Mouse (Mus musculus): ENCODE measurements around the gene Fam189b. TPM values are rescaled to one million over a fixed set of nuclear protein-coding genes. Genes with fewer than 3 reads are reported as not detected.
"Not testable (repeated sequence)": the region's sequence is repeated elsewhere in the genome, so short reads cannot be mapped to it uniquely, and the experiment has no call there.

Fam189b gene
- total RNA-seq (2021) = 10 to 100 TPM; 51.4 to 56.2 TPM

DNA sequence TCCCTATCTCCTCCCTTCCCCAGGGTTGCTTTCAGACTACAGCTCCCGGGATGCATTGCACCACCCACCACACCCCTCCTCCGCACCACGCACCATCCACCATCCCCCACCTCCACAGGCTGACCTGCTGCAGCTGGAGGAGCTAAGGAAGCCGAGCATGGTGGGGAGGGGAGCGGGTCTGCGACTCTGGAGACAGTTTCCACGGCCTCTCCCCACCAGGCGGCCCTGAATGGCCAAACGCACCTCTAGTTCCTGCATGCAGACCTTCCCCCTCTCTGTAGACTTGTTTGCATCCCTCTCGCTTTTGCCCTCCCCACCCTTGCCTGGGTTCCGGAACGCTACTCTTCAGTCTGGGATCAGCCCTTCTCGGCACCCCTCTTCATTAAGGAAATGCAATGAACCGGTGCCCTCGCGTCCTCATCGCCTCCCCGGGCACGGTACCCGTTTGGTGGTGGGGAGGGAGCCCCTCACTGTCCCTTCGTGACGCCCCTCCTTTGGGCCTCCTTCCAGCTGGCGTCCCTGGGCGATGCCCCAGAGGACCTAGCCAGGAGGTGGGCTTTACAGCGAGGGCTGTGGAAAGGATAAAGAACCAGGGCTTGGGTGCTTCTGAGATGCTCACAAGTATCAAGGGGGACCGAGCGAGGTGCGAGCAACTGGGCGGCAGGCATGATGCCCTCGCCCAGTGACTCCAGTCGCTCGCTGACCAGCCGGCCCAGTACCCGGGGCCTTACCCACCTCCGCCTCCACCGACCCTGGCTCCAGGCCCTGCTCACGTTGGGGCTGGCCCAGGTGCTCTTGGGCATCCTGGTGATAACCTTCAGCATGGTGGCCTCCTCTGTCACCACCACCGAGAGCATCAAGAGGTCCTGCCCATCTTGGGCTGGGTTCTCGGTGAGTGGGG lies at the start of gene Fam189b:
Gene Fam189b, plus strand, starts transcription at position 86 of the 901 bp plus-strand sequence.
- intact Hi-C loops (cut with DNase I) = no loop called here

DNA sequence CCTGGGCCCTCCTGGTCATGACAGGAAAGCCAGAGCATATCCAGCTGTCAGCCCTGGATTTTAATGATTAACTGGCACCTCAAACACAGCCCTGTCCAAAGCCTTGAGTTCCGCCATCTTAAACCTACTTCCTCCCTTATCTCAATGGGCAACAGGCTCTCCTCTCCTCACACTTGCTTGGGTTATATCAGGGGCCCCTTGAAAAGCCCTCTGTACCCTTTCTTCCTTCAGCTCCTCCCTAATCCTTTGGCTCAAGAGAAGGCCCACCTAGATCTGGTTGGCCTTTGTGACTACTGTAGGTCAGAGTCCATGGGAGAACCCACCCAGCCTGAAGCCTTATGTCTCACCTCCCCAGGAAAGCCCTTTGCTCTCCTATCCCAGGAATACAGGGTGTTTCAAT lies 49.2 kb upstream of the Fam189b start:
- DNase-seq = no peak
- intact Hi-C loops (cut with DNase I) = no loop called here

More for the DNA sequence above, at the start of gene Fam189b:
- peak; percentile 90 for DNase-seq

DNA sequence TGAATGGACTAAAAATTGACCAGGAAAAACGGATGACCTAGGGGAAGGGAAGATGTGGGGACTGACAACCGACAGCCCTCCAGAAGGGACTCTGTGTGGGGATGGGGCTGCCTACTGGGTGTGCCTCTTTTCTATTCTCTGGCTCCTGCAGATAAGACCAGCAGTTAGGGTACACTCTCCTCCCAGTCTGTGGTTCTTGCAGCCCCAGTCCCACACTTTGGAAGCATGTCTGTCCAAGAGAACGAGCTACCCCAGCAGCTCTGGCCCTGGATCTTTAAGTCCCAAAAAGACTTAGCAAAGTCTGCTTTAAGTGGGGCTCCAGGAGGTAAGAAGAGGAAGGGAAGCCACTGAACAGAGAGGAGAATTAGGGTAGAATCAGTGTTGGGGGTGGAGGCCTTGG lies 47.0 kb upstream of the Fam189b start, which contains the start of gene Pklr:
Gene Pklr, plus strand, starts transcription at position 185 of the 400 bp plus-strand sequence.
- DNase-seq = no peak

DNA sequence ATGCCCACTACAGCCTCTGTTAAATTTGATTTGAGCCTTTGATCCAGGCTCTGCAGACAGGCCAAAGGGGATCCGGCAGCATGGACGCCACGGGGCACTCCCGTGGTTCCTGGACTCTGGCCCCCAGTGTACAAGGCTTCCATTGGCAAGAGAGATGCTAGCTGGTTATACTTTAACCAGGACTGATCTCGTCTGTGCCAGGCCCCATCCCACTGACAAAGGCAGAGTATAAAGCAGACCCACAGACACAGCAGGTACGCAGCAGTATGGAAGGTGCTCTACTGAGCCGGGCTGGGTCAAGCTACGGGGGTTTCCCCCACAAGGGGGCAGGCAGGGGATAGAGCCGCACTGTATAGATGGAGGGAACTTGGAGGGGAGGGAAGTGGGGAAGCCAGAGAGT lies 46.6 kb upstream of the Fam189b start:
- no peak for DNase-seq
- intact Hi-C loops (cut with DNase I) = no loop called here

More for the DNA sequence above, 47.0 kb upstream of the Fam189b start, which contains the start of gene Pklr:
- intact Hi-C loops (cut with DNase I) = no loop called here

DNA sequence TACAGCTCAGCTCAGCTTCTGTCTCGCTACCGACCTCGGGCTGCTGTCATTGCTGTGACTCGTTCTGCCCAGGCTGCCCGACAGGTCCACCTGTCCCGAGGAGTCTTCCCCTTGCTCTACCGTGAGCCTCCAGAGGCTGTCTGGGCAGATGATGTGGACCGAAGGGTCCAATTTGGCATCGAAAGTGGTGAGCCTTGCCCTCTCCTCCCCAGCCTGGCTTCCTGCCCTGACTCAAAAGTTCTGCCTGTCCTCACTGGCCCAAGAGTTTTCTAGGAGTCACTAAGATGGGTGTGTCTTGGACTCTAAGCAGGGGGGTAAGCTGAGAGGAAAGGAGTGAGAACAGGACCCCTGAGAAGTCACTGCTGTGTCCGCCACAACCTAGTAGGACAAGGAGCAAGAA lies 38.1 kb upstream of the Fam189b start:
- intact Hi-C loops (cut with DNase I) = no loop called here
- DNase-seq = no peak

DNA sequence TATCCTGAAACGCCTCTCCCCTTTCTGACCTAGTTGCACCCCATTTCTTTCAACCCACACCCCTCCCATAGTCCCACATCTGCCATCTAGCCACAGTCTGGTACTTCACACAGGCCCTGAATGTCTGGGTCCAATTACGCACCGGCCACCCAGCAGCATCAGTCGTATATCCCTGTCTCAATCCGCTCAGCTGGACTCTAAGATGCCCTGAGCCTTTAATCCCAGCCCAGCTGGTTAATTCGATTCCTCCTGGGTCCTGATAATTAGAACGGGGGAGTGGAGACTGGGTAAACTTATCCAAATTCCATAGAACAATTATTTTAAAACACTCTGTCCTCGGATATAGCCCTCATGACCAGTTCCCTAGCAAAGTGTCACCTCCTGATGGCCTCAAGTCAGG lies 37.4 kb upstream of the Fam189b start:
- intact Hi-C loops (cut with DNase I) = no loop called here
- no peak for DNase-seq

DNA sequence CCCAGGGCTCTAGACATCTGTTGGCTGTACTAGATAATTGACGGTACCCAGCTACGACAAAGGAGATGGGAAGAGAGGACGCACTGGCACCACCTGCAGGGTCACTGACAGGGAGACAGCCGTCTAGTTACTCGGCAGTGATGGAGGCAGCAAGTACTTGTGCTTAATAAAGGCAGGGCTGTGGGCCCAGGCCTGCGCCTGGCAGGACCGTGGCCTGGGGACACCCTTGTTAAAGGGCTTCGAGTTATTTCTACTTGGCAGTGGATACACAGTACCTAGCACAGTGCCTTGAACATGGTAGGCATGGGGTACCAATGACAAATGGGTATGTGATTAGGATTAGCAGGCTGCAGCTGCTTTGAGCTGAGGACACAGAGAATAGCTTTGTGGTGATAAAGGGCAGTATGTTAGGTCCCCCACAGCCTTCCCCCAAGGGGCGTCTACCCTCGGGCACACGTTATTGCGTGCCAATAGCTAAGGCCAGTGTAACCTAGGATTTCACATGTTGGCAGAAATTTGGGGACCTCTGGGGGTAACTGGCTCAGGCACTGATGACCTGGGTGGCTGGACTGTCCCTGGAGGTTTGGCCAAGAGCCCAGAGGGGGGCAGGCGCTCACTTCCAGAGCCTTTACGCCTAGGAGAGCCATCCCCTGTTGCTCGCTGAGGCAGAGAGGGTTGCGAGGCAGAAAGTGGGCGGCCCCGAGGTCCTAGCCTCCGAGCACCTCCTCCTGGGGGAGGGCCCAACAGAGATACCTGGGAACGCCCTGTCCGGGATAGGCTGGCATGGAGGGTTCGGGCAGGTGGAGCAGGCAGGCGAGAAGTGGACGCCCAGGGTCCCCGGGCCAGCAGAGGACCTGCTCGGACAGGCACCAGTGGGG lies 35.6 kb upstream of the Fam189b start:
- intact Hi-C loops (cut with DNase I) = no loop called here
- no peak for DNase-seq

DNA sequence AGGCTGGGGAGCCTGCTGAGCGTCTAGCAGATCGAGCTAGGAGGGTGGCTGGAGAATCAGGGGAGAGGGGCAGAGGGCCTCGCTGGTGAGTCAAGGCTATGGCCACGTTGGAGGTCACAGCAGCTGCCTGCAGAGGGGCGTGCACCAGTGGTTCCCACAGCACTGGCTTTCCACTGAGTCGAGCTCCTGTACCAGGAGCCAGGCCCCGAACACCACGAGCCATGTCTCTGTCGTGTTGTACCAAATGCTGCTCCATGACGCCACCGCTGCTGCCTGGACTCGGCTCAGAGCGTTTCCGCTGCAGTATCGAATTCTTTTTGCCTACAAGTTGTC lies 35.0 kb upstream of the Fam189b start:
- no peak for DNase-seq
- intact Hi-C loops (cut with DNase I) = no loop called here

DNA sequence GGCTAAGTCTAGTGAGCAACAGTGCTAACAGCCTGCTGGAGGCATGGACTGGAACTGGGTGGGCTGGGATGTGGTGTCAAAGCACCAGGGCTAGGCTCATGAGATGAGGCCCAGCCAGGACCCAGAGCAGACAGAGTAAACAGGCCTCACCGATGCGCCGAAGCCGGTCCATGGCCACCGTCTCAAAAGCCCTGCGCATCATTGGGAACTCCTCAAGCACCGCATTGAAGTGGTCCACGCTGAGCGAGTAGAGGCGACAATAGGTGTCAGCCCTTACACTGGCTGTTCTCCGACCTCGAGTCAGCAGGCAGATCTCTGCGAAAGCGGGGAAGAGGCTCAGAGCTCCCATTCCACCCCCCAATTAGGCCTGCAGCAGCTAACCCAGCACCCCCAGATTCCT lies 34.4 kb upstream of the Fam189b start:
- no peak for DNase-seq
- intact Hi-C loops (cut with DNase I) = no loop called here

DNA sequence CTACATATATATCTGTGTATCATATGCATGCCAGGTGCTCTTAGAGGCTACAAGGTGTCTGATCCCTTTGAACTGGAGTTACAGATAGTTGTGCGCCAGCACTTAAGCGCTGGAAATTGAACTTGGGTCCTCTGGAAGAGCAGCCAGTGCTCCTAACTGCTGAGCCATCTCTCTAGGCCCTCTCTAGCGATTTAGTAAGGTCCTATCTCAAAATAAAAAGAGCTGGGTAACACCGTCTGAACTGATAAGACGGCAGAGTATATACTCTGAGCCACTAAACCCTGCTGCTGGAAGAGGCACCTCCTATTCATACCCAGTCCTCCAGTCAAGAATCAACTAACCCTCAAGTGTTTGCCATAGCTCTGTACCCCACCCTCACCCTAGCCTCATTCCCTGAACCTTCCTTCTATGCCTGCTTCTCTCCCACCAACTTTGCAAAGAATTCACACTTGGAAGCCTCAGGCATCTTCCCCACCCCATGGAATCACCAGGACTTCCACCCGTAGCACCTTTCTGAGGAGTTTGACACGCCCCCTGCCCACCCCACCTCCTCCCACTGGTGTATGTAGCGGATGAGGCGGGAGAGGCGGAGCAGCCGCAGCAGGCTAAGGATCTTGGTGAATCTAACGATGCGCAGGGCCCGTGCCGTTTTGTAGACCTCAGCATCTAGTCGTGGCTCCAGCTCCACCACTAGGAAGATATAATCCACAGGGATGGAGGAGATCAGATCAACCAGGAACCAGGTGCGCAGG lies 30.7 kb upstream of the Fam189b start:
- intact Hi-C loops (cut with DNase I) = no loop called here
- DNase-seq = no peak

DNA sequence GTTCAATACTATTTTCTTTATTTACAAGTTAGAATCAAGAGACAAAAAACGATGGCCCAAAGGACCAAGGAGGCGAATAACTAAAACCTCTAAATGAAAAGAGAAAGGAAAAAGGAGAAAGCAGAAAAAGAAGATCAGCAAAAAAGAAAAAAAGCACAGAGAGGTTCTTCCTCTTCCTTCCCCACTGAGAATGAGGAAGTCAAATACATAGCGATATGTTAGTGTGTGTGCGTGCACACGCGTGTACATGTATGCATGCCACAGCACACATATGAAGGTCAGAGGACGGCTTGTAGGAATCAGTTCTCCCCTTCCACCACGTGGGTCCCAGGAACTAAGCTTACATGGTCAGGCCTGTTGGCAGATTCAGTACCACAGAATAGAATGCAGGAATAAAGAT lies 26.0 kb upstream of the Fam189b start:
- intact Hi-C loops (cut with DNase I) = loop anchor here (5.0 kb wide), 1 partner anchor 65 kb away; the partner anchor contains the start of gene Rusc1
- DNase-seq = no peak

DNA sequence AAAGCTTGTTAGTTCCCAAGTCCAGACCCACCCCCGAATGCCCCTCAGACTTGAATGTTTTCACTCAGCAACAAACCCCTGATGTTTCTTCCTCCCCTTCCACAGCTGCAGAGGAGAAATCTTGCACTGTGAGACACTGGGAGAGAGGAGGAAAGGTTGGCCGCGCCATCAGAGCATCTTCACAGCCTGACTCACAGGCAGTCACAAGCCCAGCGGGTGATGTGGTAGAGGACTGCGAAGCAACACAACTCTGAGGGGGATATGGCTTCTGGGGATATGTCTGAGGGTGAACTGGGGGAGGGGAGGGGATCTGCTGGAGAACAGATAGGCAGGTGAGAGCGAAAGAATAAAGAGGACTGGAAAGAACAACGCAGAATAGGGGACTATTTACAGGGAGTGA lies 24.3 kb upstream of the Fam189b start:
- no peak for DNase-seq
- intact Hi-C loops (cut with DNase I) = loop anchor here (5.0 kb wide), 1 partner anchor 66 kb away; the partner anchor contains the start of gene Rusc1

DNA sequence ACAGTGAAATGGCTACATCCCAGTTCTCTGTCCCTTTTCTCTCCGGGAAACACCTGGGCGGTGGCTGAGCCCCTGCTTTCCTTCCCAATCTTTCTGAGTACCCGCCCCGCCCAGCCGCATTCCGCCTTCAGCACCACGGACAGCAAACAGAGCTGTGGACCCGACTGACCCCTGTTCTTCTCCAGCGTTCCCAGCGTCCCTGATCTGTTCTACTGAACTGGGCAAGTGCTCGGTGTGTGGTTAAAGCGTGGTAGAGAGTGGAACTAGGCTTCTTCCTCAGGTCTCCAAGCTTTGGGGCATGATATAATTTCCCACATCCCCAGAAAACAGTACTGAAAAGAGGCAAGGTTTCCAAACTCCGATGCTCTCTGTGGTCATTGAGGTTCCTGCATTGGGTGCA lies 23.7 kb upstream of the Fam189b start:
- no peak for DNase-seq
- intact Hi-C loops (cut with DNase I) = loop anchor here (5.0 kb wide), 1 partner anchor 67 kb away; the partner anchor contains the start of gene Rusc1

DNA sequence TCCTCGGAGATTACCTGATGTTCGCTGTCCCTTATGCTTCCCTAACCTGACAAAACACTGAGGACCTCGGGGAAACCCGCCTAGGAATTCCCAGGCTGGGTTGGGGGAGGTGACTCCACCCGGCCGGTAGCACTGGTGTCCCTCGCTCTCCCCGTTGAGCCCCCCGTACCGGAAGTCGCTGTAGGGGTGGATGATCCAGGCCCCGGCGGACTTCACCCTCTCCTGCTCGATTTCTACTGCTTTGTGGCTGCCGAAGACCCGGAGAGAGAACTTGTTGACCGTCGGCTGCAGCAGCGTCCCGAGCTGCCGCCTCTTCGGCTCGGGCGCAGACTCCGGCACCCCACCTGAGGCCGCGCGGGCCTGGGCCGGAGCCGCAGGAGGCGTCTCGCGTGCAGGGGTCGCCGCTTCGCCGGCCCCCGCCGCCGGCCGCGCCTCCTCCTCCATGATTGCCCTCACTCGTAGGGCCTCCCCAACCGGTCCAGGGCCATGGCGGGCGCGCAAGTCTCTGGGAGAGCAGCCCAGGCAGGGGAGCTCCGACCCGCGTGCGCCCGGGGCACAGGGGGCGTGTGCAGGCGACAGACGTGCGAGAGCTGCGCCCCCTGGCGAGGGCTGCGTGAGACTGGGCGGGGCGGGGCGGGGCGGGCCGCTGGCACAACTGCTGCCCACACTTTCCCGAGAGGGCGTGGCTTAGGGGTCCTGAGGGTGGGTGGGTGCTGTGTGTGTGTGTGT lies 23.2 kb upstream of the Fam189b start, which contains the start of gene Hcn3:
Gene Hcn3, minus strand, starts transcription at position 581 of the 729 bp plus-strand sequence.
- peak; percentile 86 for DNase-seq
- intact Hi-C loops (cut with DNase I) = loop anchor here (5.0 kb wide), 1 partner anchor 67 kb away; the partner anchor contains the start of gene Rusc1

DNA sequence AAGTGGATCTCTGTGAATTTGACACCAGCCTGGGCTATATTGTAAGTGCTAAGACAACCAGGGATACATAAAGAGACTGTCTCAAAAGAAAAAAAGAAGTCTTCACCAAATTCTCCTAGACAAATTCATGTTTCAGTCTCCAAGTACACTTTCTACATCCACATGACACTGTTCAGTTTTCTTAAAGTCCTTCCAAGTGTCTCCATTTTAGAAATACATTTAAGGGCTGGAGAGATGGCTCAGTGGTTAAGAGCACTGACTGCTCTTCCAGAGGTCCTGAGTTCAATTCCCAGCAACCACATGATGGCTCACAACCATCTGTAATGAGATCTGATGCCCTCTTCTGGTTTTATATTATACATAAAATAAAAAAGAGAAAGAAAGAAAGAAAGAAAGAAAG lies 21.7 kb upstream of the Fam189b start:
- DNase-seq; intact Hi-C loops (cut with DNase I): not testable (repeated sequence)

DNA sequence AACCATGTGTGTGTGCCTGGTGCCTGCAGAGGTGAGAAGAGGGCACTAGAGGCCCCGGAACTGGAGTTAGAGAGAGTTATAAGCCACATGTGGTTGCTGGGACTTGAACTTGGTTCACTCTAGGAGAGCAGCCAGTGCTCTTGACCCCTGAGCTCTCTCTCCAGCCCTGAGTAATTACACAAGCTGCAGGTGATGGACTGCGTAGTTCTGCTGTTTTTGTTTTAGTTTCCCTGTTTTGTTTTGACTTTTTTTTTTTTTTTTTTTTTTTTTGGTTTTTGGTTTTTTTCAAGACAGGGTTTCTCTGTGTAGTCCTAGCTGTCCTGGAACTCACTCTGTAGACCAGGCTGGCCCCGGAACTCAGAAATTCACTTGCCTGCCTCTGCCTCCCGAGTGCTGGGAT lies 21.2 kb upstream of the Fam189b start:
- no peak for DNase-seq
- intact Hi-C loops (cut with DNase I) = no loop called here

DNA sequence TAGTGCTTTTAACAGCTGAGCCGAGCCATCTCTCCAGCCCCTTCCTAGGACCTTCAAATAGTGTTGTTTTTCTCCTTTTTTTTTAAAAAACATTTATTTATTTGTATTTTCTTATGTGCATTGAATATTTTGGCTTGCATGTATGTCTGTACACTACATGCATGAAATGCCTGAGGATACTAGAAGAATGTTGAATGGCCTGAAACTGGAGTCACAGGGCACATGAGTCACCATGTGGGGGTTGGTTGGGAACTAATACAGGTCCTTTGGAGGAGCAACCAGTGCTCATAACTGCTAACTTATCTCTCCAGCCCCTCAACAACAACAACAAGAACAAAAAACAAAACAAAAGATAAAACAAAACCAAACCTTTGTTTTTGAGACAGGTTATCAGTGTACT lies 19.8 kb upstream of the Fam189b start:
- DNase-seq = no peak
- intact Hi-C loops (cut with DNase I) = no loop called here

DNA sequence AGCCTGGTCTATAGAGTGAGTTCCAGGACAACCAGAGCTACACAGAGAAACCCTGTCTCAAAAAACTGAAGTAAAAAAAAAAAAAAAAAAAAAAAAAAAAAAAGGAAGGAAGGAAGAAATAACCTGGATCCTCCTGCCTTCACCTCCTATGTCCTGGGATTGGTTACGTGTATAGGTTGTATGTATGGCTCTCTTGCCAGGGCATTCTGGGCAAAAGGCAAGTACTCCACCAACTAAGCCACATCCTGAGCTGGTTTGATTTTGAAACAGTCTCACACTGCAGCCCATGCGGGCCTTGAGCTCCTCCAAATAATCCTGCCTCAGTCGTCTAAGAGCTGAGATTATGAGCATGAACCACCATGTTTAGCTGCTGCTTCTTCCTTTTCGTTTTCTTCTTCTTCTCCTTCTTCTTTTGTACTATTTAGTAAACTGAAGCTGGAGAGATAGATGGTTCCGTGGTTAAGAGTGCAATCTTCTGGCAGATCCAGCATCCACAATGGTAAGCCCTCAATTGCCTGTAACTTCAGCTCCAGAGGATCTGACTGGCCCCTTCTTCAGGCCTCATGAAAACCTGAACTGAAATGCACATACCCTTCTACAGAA lies 19.2 kb upstream of the Fam189b start:
- DNase-seq = no peak
- intact Hi-C loops (cut with DNase I) = no loop called here

DNA sequence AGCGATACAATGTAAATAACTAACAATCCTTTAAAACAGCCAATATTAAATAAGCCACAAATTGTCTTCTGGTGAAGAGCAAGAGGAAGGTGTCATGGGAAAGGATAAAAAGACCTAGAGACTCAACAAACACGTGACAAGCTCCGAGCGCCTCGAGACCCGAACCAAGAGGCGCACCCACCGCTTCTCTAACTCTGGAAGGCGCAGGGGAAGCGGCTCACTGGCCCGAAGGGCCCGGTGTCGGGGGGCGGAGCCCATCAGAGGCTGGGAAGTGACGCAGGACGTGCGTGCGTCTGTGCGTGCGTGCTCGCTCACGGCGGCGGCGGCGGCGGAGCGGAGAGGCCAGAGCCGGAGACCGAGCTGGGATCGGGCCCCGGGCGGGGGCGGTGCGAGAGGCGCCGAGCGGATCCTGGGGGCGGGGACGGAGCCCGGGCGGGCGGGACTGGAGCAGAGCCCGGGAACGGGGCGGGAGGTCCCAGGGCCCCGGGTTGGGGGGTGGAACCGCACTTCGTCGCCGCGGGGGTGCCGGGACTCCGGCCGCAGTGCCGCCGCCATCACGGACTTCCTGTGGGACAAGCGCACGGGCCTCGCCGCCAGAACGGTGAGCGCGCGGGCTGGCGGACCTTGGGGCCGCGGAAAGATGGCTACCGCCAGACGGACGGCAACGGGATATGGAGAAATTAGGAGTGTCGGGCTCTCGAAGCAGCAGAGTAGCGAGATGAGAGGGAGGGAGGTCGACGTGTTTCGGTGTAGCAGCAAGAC lies 18.3 kb upstream of the Fam189b start, which contains the start of gene Clk2:
Gene Clk2, plus strand, starts transcription at position 290 of the 762 bp plus-strand sequence.
- DNase-seq = peak; percentile 94
- intact Hi-C loops (cut with DNase I) = no loop called here
